Mouse (Mus musculus) small intestine, adult 2 months (tissue): Measurements from ENCODE around the gene Myog.

Experiments used
- CTCF ChIP-seq: fragments of 200-500 bp; IDR thresholded peaks from 2 replicates; pipeline ENCODE4 v1.5.1; 2012; ENCODE audit warnings: low read depth, mild to moderate bottlenecking, control low read depth, inconsistent platforms, low read length, moderate library complexity, mixed read lengths; ENCODE audit not compliant: insufficient replicate concordance, insufficient read length; ENCODE audit errors: extremely low read depth
- POLR2A ChIP-seq: fragments of 200-500 bp; IDR thresholded peaks from 2 replicates; pipeline ENCODE4 v1.6.1; 2012; ENCODE audit warnings: low read depth, mild to moderate bottlenecking, control low read depth, inconsistent platforms, low read length, moderate library complexity

GRCm38 (mm10) chr1:134285458-134286120, 4.2 kb upstream of the Myog start:
- no peak for TF ChIP-seq CTCF
- TF ChIP-seq POLR2A = no peak
